Mouse (Mus musculus) layer of hippocampus, adult 9-11 months (tissue): ENCODE measurements around the gene Defb35.
A peak's percentile ranks its signal among the peaks of the same experiment; 100 is the strongest.
"Not testable (repeated sequence)": the region's sequence is repeated elsewhere in the genome, so short reads cannot be mapped to it uniquely, and the experiment has no call there.

Experiments used
- DNase-seq: peaks from one replicate; pipeline ENCODE4 v3.0.0; 2022

The Defb35 gene

GRCm38 (mm10) chr8:21938052-21938451 is at the start of gene Defb35:
Defb35 (plus strand) TSS chr8:21938352.
- DNase-seq, result not testable (repeated sequence)

- not testable (repeated sequence) for DNase-seq
Measured at GRCm38 (mm10) chr8:21906290-21906689, 31.9 kb upstream of the Defb35 start, which contains the start of gene Defb11. Defb11 (minus strand) TSS chr8:21906412.

GRCm38 (mm10) chr8:21911931-21912330 is 26.2 kb upstream of the Defb35 start:
- no peak for DNase-seq

- no peak for DNase-seq
Measured at GRCm38 (mm10) chr8:21912554-21912953, 25.6 kb upstream of the Defb35 start.

GRCm38 (mm10) chr8:21915625-21916024 is 22.5 kb upstream of the Defb35 start:
- DNase-seq, result peak; percentile 15

GRCm38 (mm10) chr8:21930754-21931153 is 7.4 kb upstream of the Defb35 start:
- DNase-seq, result not testable (repeated sequence)

- no peak for DNase-seq
Measured at GRCm38 (mm10) chr8:21932610-21933009, 5.5 kb upstream of the Defb35 start, which contains the start of gene Defb15. Defb15 (minus strand) TSS chr8:21932710.

- DNase-seq, result no peak
Measured at GRCm38 (mm10) chr8:21946462-21946861, 8.3 kb downstream of the Defb35 start, which contains the start of gene Defb13. Defb13 (plus strand) TSS chr8:21946762.

GRCm38 (mm10) chr8:21947311-21948017 is 9.3 kb downstream of the Defb35 start:
- no peak for DNase-seq

GRCm38 (mm10) chr8:21955321-21955720 is 17.2 kb downstream of the Defb35 start:
- DNase-seq, result no peak

GRCm38 (mm10) chr8:21956336-21956735 is 18.2 kb downstream of the Defb35 start:
- no peak for DNase-seq

- DNase-seq, result no peak
Measured at GRCm38 (mm10) chr8:21958414-21958813, 20.3 kb downstream of the Defb35 start, which contains the start of gene Fam90a1a. Fam90a1a (plus strand) TSS chr8:21958714.

- DNase-seq, result no peak
Measured at GRCm38 (mm10) chr8:21966646-21967045, 28.5 kb downstream of the Defb35 start.

GRCm38 (mm10) chr8:21969475-21969874 is 31.3 kb downstream of the Defb35 start, which contains the start of gene Ccdc70:
Ccdc70 (plus strand) TSS chr8:21969775.
- no peak for DNase-seq

GRCm38 (mm10) chr8:21978193-21978592 is 40.0 kb downstream of the Defb35 start:
- DNase-seq, result peak; percentile 57

- DNase-seq, result peak; percentile 31
Measured at GRCm38 (mm10) chr8:21981664-21982337, 43.6 kb downstream of the Defb35 start.
